Mouse (Mus musculus) cerebellum, adult (tissue): ENCODE results near the gene Bhlha15.

ENCODE experiments used
- ATAC-seq: cut with Nextera tagmentation; 2 replicates; pipeline ENCODE4 v1.9.2; 2017; ENCODE audit warnings: mild to moderate bottlenecking, moderate library complexity, mixed read lengths; ENCODE audit not compliant: insufficient number of reproducible peaks, low FRiP score, low TSS enrichment

Gene Bhlha15

GRCm38 (mm10) chr5:144189950-144190583 lies at the start of gene Bhlha15:
TSS of gene Bhlha15 (plus strand) at chr5:144190286.
- no peak for ATAC-seq

DNA sequence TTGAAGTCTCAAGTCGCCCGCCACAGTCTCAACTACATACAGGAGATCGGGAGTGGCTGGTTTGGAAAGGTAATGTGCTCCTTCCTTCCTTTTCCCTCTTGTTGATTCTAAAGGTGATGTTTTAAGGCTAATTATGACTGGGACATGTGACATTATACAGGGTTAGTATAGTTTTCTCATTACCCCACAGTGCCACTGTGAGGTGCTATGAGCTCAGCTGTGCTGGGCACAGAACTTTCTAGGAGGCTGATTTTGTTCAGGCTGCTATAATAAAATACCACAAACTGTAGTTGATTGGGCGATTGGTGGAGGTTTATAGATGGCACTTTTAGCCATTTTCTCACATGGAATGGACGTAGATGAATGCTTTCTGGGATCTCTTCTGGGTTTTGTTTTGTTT lies 46.6 kb upstream of the Bhlha15 start:
- ATAC-seq: no peak

DNA sequence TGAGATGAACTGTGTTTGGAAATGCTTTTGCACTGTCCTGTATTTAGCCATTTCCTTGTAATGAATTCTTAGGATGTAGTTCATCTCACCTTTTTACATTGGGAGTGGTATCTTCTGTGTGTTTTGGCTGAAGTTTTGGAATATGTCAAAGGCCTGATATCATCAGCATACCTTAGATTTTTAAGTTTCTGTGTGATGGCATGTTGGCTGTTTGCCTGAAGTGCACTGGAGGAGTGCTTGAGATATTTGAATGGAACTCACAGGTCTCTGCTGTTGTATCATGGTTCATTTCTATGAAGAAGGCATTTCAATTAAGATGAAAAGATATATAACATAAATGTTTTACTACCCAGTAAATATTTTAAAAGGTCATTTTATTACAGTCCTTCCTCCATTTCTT lies 43.2 kb upstream of the Bhlha15 start:
- ATAC-seq: no peak

DNA sequence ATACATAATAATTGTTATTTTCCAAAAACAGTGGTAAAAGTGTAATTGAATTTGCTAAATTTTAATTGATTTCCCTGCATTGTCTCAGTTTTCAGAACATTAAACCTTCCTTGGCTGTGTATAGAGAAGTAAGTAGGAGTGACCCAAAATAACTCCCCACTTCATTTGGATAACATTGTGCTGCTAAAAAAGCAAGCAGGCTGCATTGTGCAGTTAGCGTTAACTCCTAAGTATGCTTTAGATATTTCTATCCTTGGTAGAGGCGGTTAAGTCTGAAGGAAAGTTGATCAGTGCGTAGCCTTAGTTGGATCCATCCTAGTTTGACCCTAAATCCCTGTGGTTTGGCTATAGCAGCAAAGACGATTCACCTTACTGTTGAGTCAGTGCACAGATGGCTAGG lies 40.6 kb upstream of the Bhlha15 start:
- ATAC-seq: no peak

DNA sequence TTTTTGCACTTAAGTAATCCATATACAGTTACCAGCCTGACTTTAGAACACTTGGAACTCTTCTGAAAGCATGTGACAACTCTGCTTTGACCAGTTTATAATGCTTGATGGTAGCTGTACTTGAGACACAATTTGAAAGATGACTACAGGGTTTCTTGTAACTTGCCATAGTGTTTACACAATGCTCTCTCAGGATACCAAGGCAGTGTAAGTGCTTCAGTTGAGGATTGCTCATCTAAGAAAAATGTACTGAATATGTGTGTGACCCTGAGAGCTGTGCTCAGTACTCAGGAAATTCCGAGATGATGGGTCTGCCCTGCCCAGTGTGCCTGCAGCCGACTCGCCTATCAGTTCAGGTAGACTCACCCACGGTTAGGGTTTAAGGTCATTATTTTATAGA lies 38.8 kb upstream of the Bhlha15 start:
- no peak for ATAC-seq

- ATAC-seq: no peak
These were observed 35.6 kb upstream of the Bhlha15 start for GRCm38 (mm10) chr5:144154528-144154927.

DNA sequence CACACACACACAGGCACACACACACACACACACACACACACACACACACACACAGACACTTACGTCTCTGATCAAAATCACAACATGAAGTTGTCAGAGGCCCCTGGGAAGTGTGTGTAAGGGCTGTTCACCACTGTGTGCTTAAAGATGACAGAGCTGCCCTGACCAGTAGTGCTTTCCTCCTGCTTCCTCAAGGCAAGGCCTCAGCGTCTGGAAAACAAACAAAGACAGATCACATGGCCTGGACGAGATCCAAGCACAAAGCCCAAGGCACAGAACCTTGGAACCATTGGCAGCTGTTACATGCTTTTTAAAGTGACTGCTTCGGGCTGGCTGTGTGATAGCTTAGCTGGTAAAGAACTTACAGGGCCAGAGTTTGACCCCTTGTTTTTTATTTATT lies 31.5 kb upstream of the Bhlha15 start:
- no peak for ATAC-seq

GRCm38 (mm10) chr5:144159137-144159536 lies 30.9 kb upstream of the Bhlha15 start:
- no peak for ATAC-seq

GRCm38 (mm10) chr5:144162080-144162812 lies 27.8 kb upstream of the Bhlha15 start:
- ATAC-seq: no peak

GRCm38 (mm10) chr5:144162813-144163517 lies 27.1 kb upstream of the Bhlha15 start:
- ATAC-seq: peak; percentile 58; the same call in 1 of the 2 replicates

GRCm38 (mm10) chr5:144165756-144166155 lies 24.3 kb upstream of the Bhlha15 start:
- no peak for ATAC-seq

DNA sequence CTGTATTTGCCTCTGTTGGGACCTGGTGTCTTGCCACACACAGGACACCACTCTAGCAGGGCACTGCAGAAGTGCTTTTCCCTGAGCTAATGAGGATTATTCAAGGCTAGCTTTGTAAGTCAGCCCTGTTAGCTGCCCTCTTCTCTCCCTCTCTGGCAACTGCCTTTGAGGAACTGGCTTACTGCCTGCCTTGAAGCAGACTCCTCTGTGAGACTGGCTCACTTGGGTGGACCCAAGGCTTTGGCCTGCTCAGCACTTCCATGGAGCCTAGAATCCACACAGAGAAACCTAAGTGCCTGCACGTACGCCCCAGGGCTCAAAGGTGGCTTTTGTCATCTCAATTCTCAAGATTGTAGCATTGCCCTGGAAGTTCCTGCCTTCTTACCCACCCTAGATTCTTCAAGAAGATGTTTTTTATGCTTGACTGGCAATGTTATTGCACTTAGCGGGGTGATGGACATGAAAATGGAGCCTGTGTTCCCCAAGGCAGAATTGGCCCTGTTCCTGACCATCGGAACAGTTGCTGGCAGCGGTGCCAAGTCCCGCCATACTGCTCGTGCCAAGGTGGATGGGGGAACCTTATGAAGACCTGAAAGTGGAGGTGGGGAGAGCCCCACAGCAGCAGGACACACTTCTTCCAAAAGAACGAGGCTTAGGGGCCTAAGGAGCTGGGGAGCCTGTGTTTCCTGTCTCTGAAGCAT lies 20.7 kb upstream of the Bhlha15 start:
- no peak for ATAC-seq

DNA sequence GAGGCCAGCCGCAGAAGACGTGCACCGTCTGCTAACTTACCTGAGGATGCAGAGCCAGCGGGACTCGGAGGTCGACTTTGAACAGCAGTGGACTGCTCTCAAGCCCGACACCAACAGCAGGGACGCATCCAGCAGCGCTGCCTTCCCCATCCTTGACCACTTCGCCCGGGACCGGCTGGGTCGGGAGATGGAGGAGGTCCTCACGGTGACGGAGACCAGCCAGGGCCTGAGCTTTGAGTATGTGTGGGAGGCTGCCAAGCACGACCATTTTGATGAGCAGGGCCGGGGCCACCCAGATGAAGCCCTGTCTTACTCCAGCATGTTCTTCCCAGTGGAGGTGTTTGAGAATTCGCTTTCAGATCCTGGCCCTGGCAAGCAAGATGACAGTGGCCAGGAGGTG lies 16.4 kb upstream of the Bhlha15 start:
- no peak for ATAC-seq

DNA sequence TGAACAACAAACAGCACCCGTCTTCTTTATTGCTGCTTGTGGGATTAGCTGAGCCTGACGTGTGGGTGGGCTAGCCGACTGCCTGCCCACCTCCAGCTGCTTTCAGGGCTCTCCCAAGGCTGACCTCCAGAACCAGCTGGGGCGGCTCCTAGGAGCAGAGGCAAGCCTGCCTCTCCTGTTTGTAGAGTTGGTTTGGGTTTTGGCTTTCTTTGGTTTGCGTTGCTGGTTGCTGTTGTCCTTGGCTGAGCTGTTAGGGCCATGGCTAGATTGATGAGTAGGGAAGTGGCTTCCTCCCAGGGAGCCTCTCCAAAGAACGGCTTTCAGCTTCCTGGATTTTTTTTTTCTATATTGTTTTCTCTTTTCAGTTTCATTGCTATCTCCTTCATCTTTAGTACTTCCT lies 11.9 kb upstream of the Bhlha15 start:
- ATAC-seq: no peak

DNA sequence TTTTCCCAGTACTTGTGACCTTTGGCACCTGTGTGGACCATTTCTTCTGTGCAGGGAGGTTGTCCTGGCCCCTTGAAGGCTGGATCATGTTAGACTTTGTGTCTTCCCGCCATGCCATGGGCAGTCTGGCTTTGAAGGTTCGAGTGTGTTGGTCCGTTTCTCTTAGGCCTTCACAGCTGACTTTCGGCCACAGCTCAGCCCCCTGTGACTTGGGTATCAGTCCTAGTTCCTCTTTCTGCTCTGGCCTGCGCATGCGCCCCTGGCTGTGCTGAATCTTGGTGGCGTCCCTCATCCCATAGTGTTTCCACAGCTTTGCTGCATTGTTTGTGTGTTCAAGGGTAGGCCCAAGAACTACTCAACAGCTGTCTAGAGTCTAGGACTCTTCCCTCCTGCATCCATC lies 8.8 kb upstream of the Bhlha15 start:
- no peak for ATAC-seq

GRCm38 (mm10) chr5:144182542-144183247 lies 7.4 kb upstream of the Bhlha15 start:
- no peak for ATAC-seq

- ATAC-seq: no peak
These were observed 6.9 kb upstream of the Bhlha15 start for GRCm38 (mm10) chr5:144183248-144183559.

- ATAC-seq: no peak
These were observed 6.3 kb upstream of the Bhlha15 start for GRCm38 (mm10) chr5:144183647-144184335.

GRCm38 (mm10) chr5:144184350-144185045 lies 5.6 kb upstream of the Bhlha15 start:
- no peak; the same call in 1 of the 2 replicates for ATAC-seq
